Comparison of ENCODE assay signal across 22 mouse cellular contexts in genomic region chr14:60117792-60118585, GRCm38 (mm10).
DNase-seq lines count a peak whose midpoint lies in the region; ATAC-seq lines count a peak whose summit lies in the region.
"Had no signal": no experiment of that assay in that cellular context is flagged by ENCODE, and none has a peak within 500 bp of the region (broad histone marks: within the 10 kb centered on the region; RNA-seq: fewer than 3 reads in every experiment).

No protein-coding gene starts in this region.

- WGBS in midbrain, embryonic 11.5 days, result 89% methylated on average over 9 of the region's 9 CpGs
- WGBS in midbrain, embryonic 14.5 days, result 85% methylated on average over 9 of the region's 9 CpGs

- ATAC-seq in midbrain, embryonic 11.5 days (ENCODE audit: low FRiP score), result no peak
- no peak for ATAC-seq in midbrain, embryonic 14.5 days (ENCODE audit: low FRiP score, low TSS enrichment)
- peak; percentile 83 for ATAC-seq in common myeloid progenitor, adult 5-6 weeks (replicated peaks; ENCODE audit: low read depth, poor library complexity, severe bottlenecking)
- peak; percentile 19; the same call in 1 of the 2 replicates for ATAC-seq in neutrophil, adult 5-6 weeks (ENCODE audit: extremely low read depth, insufficient number of reproducible peaks, low FRiP score, poor library complexity, severe bottlenecking)
- ATAC-seq: forebrain, embryonic 13.5 days; midbrain, embryonic 15.5 days had no signal

- H3K36me3 ChIP-seq in midbrain, embryonic 11.5 days (ENCODE audit: control insufficient read depth, insufficient read depth, low read length), result no peaks in the 10 kb centered on the region
- no peaks in the 10 kb centered on the region for H3K36me3 ChIP-seq in midbrain, embryonic 14.5 days (ENCODE audit: control insufficient read depth, insufficient read depth, low read length)
- H3K36me3 ChIP-seq: embryonic facial prominence, embryonic 12.5 days; limb, embryonic 13.5 days; midbrain, embryonic 15.5 days; neural tube, embryonic 15.5 days had no signal

- H3K9ac ChIP-seq in midbrain, embryonic 11.5 days (ENCODE audit: low read length), result no peak overlapping the region
- no peak overlapping the region for H3K9ac ChIP-seq in midbrain, embryonic 14.5 days (replicated peaks; ENCODE audit: low read length)
- H3K9ac ChIP-seq: embryonic facial prominence, embryonic 12.5 days; forebrain, embryonic 13.5 days; limb, embryonic 13.5 days; liver, embryonic 14.5 days; midbrain, embryonic 15.5 days; neural tube, embryonic 15.5 days had no signal

- no peak overlapping the region for H3K4me3 ChIP-seq in midbrain, embryonic 11.5 days (ENCODE audit: low read depth, low read length)
- H3K4me3 ChIP-seq in midbrain, embryonic 14.5 days (replicated peaks; ENCODE audit: low read depth, low read length), result no peak overlapping the region
- H3K4me3 ChIP-seq: embryonic facial prominence, embryonic 12.5 days; erythroblast, embryonic 14.5 days; forebrain, embryonic 13.5 days; limb, embryonic 13.5 days; midbrain, embryonic 15.5 days; myocyte; neural tube, embryonic 15.5 days had no signal

- H3K9me3 ChIP-seq in midbrain, embryonic 11.5 days (ENCODE audit: control insufficient read depth, low read length), result no peaks in the 10 kb centered on the region
- H3K9me3 ChIP-seq in midbrain, embryonic 14.5 days (ENCODE audit: control insufficient read depth, low read length), result no peaks in the 10 kb centered on the region
- H3K9me3 ChIP-seq: embryonic facial prominence, embryonic 12.5 days; forebrain, embryonic 13.5 days; limb, embryonic 13.5 days; midbrain, embryonic 15.5 days; neural tube, embryonic 15.5 days had no signal

- DNase-seq in midbrain, embryonic 11.5 days (ENCODE audit: low spot score, missing footprints), result peak; percentile 21
- no peak for DNase-seq in midbrain, embryonic 14.5 days
- DNase-seq in kidney, postnatal 14 days, result no peak
- no peak for DNase-seq in ovary, postnatal 10 days (ENCODE audit: low spot score)
- no peak for DNase-seq in left cerebral cortex, adult 18-20 months (ENCODE audit: low spot score in 2 of 2)
- DNase-seq in kidney, adult 9 months, result no peak
- DNase-seq: cerebellum, adult 8-10 months; gastrocnemius, postnatal 14 days; kidney, adult 8-10 months; kidney, postnatal 4 days; right cerebral cortex, postnatal 25 days had no signal

- H3K4me2 ChIP-seq in midbrain, embryonic 11.5 days, result no peak overlapping the region
- H3K4me2 ChIP-seq in midbrain, embryonic 14.5 days (ENCODE audit: low read length), result no peak overlapping the region
- H3K4me2 ChIP-seq: embryonic facial prominence, embryonic 12.5 days; forebrain, embryonic 13.5 days; limb, embryonic 13.5 days; midbrain, embryonic 15.5 days; neural tube, embryonic 15.5 days had no signal

- H3K27me3 ChIP-seq in midbrain, embryonic 11.5 days (ENCODE audit: control insufficient read depth, insufficient read depth, low read length), result no peaks in the 10 kb centered on the region
- no peaks in the 10 kb centered on the region for H3K27me3 ChIP-seq in midbrain, embryonic 14.5 days (ENCODE audit: control insufficient read depth, insufficient read depth, low read length)
- H3K27me3 ChIP-seq: embryonic facial prominence, embryonic 12.5 days; forebrain, embryonic 13.5 days; midbrain, embryonic 15.5 days; neural tube, embryonic 15.5 days had no signal

- no peaks in the 10 kb centered on the region for H3K4me1 ChIP-seq in midbrain, embryonic 11.5 days (ENCODE audit: control insufficient read depth, insufficient read depth, low read length)
- H3K4me1 ChIP-seq in midbrain, embryonic 14.5 days (ENCODE audit: control insufficient read depth, insufficient read depth, low read length), result no peaks in the 10 kb centered on the region
- H3K4me1 ChIP-seq: embryonic facial prominence, embryonic 12.5 days; limb, embryonic 13.5 days; neural tube, embryonic 15.5 days had no signal

- H3K27ac ChIP-seq in midbrain, embryonic 11.5 days (ENCODE audit: low read depth, low read length), result no peak overlapping the region
- H3K27ac ChIP-seq in midbrain, embryonic 14.5 days (replicated peaks; ENCODE audit: low read depth, low read length), result no peak overlapping the region
- H3K27ac ChIP-seq: embryonic facial prominence, embryonic 12.5 days; forebrain, embryonic 13.5 days; limb, embryonic 13.5 days; liver, embryonic 14.5 days; midbrain, embryonic 15.5 days; neural tube, embryonic 15.5 days; stomach, postnatal 0 days had no signal

Comparison
In these comparisons a context has a peak if more than half of its experiments do, and no peak if none do; other contexts are left out.
1. ATAC-seq: peak in common myeloid progenitor, adult 5-6 weeks (single experiment) and neutrophil, adult 5-6 weeks (single experiment); none in midbrain, embryonic 11.5 days (single experiment) and midbrain, embryonic 14.5 days (single experiment).